Mouse (Mus musculus) megakaryocyte, embryonic 14.5 days (primary cell): Measurements from ENCODE around the gene Stx1a.

Source experiments
- FLI1 ChIP-seq: IDR thresholded peaks from 2 replicates; pipeline ENCODE4 v1.6.1; 2012; ENCODE audit warnings: low read length, inconsistent platforms, mixed read lengths
- GATA1 ChIP-seq: IDR thresholded peaks from 3 replicates; pipeline ENCODE4 v1.6.1; 2012; ENCODE audit warnings: mixed read lengths, low read length, inconsistent platforms, borderline replicate concordance

DNA sequence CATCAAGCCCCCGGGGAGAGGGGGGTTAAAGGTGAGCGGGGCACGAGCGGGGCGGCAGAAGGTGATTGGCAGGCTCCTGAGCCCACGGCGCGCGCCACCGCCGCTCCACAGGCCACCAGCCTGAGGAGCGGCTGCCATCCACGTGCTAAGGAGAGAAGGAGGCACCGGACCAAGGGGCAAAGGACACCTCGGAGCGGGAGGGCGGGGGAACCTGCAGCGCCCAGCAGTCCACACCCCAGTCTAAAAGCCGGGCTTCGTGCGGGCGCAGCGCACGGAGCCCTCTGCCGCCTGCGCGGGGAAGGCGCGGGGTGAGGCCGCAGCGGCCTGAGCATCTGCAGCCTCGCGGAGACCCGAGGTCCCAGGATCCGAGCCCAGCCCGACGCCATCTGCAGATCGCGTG, 66.4 kb downstream of the Stx1a start, which contains the start of gene Mlxipl:
- TF ChIP-seq GATA1 (no peak), FLI1 (no peak)
